Mouse (Mus musculus) erythroblast, embryonic 14.5 days (primary cell): ENCODE measurements around the gene Tcf7l1.

Experiments used
- GATA1 ChIP-seq: IDR thresholded peaks from 2 replicates; pipeline ENCODE4 v1.6.1; 2012; ENCODE audit warnings: low read length, inconsistent platforms, mixed read lengths
- TAL1 ChIP-seq: IDR thresholded peaks from 3 replicates; pipeline ENCODE4 v1.6.1; 2012; ENCODE audit warnings: low read length, inconsistent platforms, mixed read lengths

DNA sequence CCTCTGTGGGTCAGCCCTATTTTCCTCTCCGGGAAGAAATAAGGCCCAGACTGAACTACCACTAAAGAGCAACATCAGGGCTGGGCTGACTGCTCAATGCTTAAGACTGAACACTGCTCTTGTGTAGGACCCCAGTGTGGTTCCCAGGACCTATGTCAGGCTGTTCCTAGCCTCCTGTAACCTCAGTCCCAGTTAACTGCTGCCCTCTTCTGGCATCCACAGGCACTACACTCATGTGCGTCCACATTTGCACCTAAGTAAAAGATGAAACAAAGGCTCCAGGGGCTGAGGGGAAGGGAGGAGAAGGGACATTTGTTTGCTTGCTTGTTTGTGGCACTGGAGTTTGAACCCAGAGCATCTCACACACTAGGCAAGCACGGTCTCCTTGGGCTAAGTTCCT lies 39.8 kb upstream of the Tcf7l1 start:
- no peak for TF ChIP-seq TAL1
- no peak for TF ChIP-seq GATA1
